Mouse (Mus musculus): ENCODE measurements around the gene Krt28. TPM values are rescaled to one million over a fixed set of nuclear protein-coding genes. Genes with fewer than 3 reads are reported as not detected.

Krt28 gene
- total RNA-seq, 2 experiments from 2014 or later: 0.25 TPM; not detected in 1

DNA sequence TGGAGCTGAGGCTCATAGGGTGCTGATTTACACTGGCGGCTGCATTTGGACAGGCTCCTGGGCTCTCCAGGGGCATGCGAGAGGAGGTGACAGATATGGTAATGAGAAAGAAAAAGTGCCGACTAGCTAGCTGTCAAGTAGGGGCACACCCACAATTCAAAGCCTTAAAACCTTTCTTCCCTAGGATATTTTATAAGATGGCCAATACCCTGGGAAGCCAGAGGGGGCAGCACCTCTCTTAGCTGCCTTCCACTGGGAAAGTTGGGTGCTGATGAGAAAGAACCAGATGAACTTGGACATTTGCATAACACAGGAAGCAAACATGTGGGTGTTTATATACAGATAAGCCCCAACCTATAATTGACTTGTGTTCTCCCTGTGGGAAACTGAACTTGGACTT is 5.5 kb downstream of the Krt28 start:
- no peak for DNase-seq (ENCODE audit: low spot score in 2 of 2)

- DNase-seq (ENCODE audit: low spot score in 2 of 2): no peak
Observed at GRCm38 (mm10) chr11:99366791-99367190, 7.9 kb downstream of the Krt28 start.

DNA sequence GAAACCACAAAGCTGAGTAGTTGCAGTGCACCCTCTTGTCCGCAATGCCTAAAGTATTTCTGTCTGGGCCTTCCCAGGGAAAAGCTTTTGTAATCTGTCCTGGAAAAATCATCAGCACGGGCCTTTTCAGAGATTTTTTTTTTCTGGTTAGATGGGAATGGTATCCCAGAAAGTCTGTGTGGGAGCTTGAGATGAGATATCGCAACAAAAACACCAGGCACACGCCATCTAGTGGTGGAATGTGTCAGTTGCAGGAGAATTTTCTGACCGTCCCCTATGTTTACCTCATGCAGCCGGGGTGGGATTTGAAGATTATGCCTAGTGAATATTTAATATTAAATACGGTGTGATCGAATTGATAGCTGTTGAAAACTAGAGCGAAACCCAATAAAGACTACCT is 10.3 kb downstream of the Krt28 start:
- no peak for DNase-seq (ENCODE audit: low spot score in 2 of 2)

DNA sequence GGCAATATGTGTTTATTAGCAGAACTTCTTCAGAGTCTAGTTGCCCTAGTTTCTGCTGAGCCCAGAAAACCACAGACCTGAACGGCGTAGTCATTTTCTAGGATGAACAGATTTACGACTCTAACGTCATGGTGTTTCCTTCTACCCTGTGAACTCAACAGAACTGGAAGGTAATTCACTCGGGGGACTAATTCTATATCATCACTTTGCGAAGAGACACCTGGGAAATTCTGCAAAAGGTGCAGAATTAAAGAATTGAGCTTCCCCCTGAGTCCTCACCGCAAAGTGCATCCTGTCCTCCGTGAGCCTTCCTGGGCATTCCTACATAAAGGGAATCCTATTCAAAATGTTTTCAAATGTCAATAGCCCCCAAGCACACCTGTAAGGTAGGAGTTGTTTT is 13.3 kb downstream of the Krt28 start:
- no peak for DNase-seq (ENCODE audit: low spot score in 2 of 2)

DNA sequence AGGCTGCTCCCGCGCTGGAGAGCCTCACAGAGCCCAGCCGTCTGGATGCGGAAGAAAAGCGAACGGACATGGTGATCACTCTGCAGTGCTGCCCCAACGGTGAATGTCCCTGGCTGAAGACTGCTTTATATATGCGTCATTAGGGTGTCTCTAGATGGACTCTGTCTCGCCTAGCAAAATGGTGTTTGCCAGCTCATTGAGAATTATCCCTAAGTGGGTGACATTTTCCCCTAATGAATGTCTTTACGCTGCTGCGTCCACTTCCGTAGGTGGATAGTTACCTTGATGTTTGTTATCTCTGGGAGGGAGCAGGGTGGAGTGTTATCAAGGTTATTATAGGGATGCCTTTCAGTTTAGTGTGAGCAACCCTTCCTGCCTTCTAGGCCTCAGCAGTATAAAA is 23.7 kb downstream of the Krt28 start, which contains the start of gene Krt27:
Gene Krt27 (minus strand): TSS at position 101 of the 400 bp plus-strand sequence.
- no peak for DNase-seq (ENCODE audit: low spot score in 2 of 2)

GRCm38 (mm10) chr11:99339299-99339847 is 35.3 kb downstream of the Krt28 start:
- DNase-seq (ENCODE audit: low spot score in 2 of 2): no peak

DNA sequence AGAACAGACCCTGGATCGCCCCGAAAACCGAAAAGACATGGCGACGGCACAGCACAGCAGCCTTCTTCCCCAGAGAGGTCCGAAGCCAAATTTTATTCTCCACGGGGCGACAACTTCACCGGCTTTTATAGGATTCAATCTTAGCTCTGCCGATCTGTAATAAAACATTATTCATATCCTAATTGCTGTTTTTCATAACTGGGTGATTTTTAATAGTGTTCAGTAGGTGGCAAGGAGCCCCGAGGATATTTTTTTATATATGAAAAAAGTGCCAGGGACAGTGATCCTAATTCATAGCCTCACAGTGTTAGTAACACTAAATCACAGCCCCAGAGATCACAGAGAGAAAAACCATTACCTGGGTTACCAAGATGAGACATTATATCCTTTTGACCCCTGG is 36.8 kb downstream of the Krt28 start, which contains the start of gene Krt26:
Gene Krt26 (minus strand): TSS at position 101 of the 400 bp plus-strand sequence.
- no peak for DNase-seq (ENCODE audit: low spot score in 2 of 2)

- no peak for DNase-seq (ENCODE audit: low spot score in 2 of 2)
Observed at GRCm38 (mm10) chr11:99333426-99333825, 41.3 kb downstream of the Krt28 start.

- DNase-seq (ENCODE audit: low spot score in 2 of 2): no peak
Observed at GRCm38 (mm10) chr11:99329655-99330054, 45.0 kb downstream of the Krt28 start.

GRCm38 (mm10) chr11:99322851-99323250 is 51.9 kb downstream of the Krt28 start, which contains the start of gene Krt25:
TSS of gene Krt25 (minus strand) at chr11:99322951.
- DNase-seq (ENCODE audit: low spot score in 2 of 2): no peak

DNA sequence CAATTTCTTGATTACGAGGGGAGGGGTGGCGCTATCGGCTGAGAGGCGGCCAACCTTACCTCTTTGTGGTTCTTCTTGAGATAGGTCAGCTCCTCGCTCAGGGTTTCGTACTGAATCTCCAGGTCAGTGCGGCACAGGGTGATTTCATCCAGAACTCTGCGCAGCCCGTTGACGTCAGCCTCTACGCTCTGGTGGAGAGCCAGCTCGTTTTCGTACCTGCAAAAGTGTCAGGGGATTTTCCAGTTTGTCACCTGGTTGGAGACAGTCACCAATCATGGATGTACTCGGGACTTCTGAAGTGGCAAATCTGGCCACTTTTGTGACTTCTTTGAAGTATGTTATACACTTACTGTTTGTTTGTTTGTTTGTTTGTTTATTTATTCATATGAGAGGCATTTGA is 53.6 kb downstream of the Krt28 start:
- no peak for DNase-seq (ENCODE audit: low spot score in 2 of 2)

DNA sequence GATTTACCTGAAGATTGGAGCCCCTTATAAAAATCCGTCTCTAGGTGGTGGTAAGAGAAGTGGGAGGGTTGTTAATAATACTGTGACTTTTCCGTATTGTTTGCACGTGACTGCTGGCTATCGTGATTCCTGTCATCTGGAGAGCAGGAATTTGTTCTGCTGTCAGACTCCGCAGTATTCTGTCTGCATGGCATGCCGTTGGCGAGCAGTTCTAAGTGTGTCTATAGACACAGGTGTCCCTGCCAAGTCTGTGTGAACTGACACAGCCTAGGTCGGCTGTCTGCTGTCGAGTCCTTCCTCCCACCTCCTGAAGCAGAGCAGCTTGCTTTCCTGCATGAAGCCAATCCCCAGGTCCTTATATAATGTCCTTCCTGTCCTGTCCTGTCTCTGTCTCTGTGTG is 55.6 kb downstream of the Krt28 start:
- no peak for DNase-seq (ENCODE audit: low spot score in 2 of 2)

- DNase-seq (ENCODE audit: low spot score in 2 of 2): no peak
Observed at GRCm38 (mm10) chr11:99316543-99316942, 58.2 kb downstream of the Krt28 start.

Other genes with a start within 250 kb of the Krt28 start
- gene Ccr7, start 219.8 kb downstream of the Krt28 start, total RNA-seq (2021): under 1 TPM; 0.34 to 0.51 TPM
- gene Smarce1, start 143.9 kb downstream of the Krt28 start, total RNA-seq (2021): 100 to 1,000 TPM in 1 of 2 experiments, 10 to 100 TPM in 1; 99.6 to 106 TPM
- gene Krt222, start 130.8 kb downstream of the Krt28 start, total RNA-seq (2021): 1 to 10 TPM; 1.2 to 1.9 TPM
- not detected for gene Krt24, start 89.6 kb downstream of the Krt28 start, total RNA-seq (2021)
- gene Krt25, start 52.0 kb downstream of the Krt28 start, total RNA-seq (2021): not detected
- not detected for gene Krt26, start 36.9 kb downstream of the Krt28 start, total RNA-seq (2021)
- not detected for gene Krt27, start 23.8 kb downstream of the Krt28 start, total RNA-seq (2021)
- gene Krt10, start 14.5 kb upstream of the Krt28 start, total RNA-seq (2021): 1 to 10 TPM; 4.9 to 9.9 TPM
- not detected for gene Krt12, start 47.4 kb upstream of the Krt28 start, total RNA-seq (2021)
- 1 to 10 TPM; 2.4 to 2.7 TPM for gene Krt20, start 63.2 kb upstream of the Krt28 start, total RNA-seq (2021)
- 1 to 10 TPM in 1 of 2 experiments, under 1 TPM in 1; 0.62 to 3.1 TPM for gene Krt23, start 118.2 kb upstream of the Krt28 start, total RNA-seq (2021)
- gene Krt39, start 146.4 kb upstream of the Krt28 start, total RNA-seq (2021): not detected
- not detected for gene Krt40, start 168.3 kb upstream of the Krt28 start, total RNA-seq (2021)
- not detected for gene Krtap3-3, start 176.0 kb upstream of the Krt28 start, total RNA-seq (2021)
- gene Krtap3-2, start 181.9 kb upstream of the Krt28 start, total RNA-seq (2021): not detected
- not detected for gene Gm11939, start 184.6 kb upstream of the Krt28 start, total RNA-seq (2021)
- not detected for gene Krtap3-1, start 191.7 kb upstream of the Krt28 start, total RNA-seq (2021)
- gene Krtap1-5, start 206.1 kb upstream of the Krt28 start, total RNA-seq (2021): not detected
- gene Krtap1-4, start 208.8 kb upstream of the Krt28 start, total RNA-seq (2021): not detected
- gene Krtap1-3, start 216.4 kb upstream of the Krt28 start, total RNA-seq (2021): not detected
- not detected for gene Krtap9-3, start 223.2 kb upstream of the Krt28 start, total RNA-seq (2021)
- gene Gm11938, start 228.4 kb upstream of the Krt28 start, total RNA-seq (2021): not detected
- not detected for gene Gm11937, start 235.3 kb upstream of the Krt28 start, total RNA-seq (2021)
- not detected for gene Krtap2-4, start 239.9 kb upstream of the Krt28 start, total RNA-seq (2021)
- not detected for gene Gm11562, start 245.5 kb upstream of the Krt28 start, total RNA-seq (2021)

All from adrenal gland, postnatal 4 days (tissue).